Comparison of ENCODE assay signal across 11 mouse cellular contexts in the genomic region with DNA sequence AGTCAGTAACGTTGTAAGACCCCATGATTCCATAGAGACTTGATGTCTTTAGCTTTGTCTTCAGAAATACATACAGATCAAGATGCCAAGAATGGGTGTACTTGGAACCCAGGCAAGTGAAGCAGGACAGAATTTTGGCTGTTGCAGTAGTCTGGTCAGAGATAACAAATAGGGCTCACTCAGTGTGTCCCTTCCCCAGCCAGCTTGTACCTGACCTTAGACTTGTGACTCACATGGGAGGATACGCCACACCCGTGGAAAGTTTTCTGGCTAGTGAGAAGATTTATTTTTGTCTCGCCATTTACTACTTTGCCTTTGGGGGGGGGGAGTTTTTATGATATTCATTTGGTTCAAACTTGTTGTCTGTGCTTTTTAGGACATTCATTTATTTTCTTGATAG.
DNase-seq lines count a peak whose midpoint lies in the region; ATAC-seq and TF ChIP-seq lines count a peak whose summit lies in the region.
"Had no signal": no experiment of that assay in that cellular context is flagged by ENCODE, and none has a peak within 500 bp of the region (broad histone marks: within the 10 kb centered on the region; RNA-seq: fewer than 3 reads in every experiment).

No protein-coding gene starts in this region.

- no peak overlapping the region for H3K4me3 ChIP-seq in heart, adult 2 months
- no peak overlapping the region for H3K4me3 ChIP-seq in heart, embryonic 11.5 days (ENCODE audit: low read depth, low read length)
- H3K4me3 ChIP-seq in kidney, postnatal 0 days (replicated peaks; ENCODE audit: low read depth, low read length) = no peak overlapping the region
- H3K4me3 ChIP-seq: hindbrain, embryonic 15.5 days; liver, embryonic 15.5 days had no signal

- peak; percentile 81; the same call in 1 of the 2 replicates for TF ChIP-seq EP300 in heart, adult 2 months (IDR thresholded peaks at IDR 0.05; ENCODE audit: insufficient read depth, low read depth, low read length)

- no peak for TF ChIP-seq CTCF in heart, adult 2 months (IDR thresholded peaks at IDR 0.05)
- no peak for TF ChIP-seq CTCF in kidney, postnatal 0 days (IDR thresholded peaks at IDR 0.05; ENCODE audit: low read depth)

- intact Hi-C loops in heart, adult 2 months (cut with DNase I) = no loop called here

- peaks cover 10% of the 10 kb centered on the region for H3K36me3 ChIP-seq in heart, adult 2 months (ENCODE audit: control insufficient read depth, insufficient read depth, low read length)
- no peaks in the 10 kb centered on the region for H3K36me3 ChIP-seq in heart, embryonic 11.5 days (ENCODE audit: control insufficient read depth, insufficient read depth, low read length)
- H3K36me3 ChIP-seq in kidney, postnatal 0 days (ENCODE audit: insufficient read depth, low read length) = no peaks in the 10 kb centered on the region
- H3K36me3 ChIP-seq: hindbrain, embryonic 15.5 days; liver, embryonic 15.5 days had no signal

- 9% methylated on average over 4 of the region's 4 CpGs for WGBS in heart, adult 2 months
- WGBS in heart, embryonic 11.5 days (ENCODE audit: insufficient replicate concordance) = 71% methylated on average over 4 of the region's 4 CpGs
- WGBS in kidney, postnatal 0 days = 47% methylated on average over 4 of the region's 4 CpGs

- H3K79me2 ChIP-seq in heart, adult 2 months (replicated peaks; ENCODE audit: control insufficient read depth, insufficient read depth, low read length) = no peaks in the 10 kb centered on the region

- H3K9ac ChIP-seq in heart, adult 2 months (ENCODE audit: low read depth, low read length) = no peak overlapping the region
- no peak overlapping the region for H3K9ac ChIP-seq in heart, embryonic 11.5 days (ENCODE audit: low read depth, low read length)
- no peak overlapping the region for H3K9ac ChIP-seq in kidney, postnatal 0 days (ENCODE audit: low read depth, low read length)
- H3K9ac ChIP-seq: hindbrain, embryonic 15.5 days; liver, embryonic 15.5 days had no signal

- H3K27ac ChIP-seq in heart, adult 2 months = peak overlapping the region; percentile 78
- no peak overlapping the region for H3K27ac ChIP-seq in heart, embryonic 11.5 days (ENCODE audit: low read depth, low read length)
- no peak overlapping the region for H3K27ac ChIP-seq in kidney, postnatal 0 days
- H3K27ac ChIP-seq: hindbrain, embryonic 15.5 days; liver, embryonic 15.5 days had no signal

- H3K27me3 ChIP-seq in heart, adult 2 months (ENCODE audit: control insufficient read depth, insufficient read depth, low read length) = no peaks in the 10 kb centered on the region
- no peaks in the 10 kb centered on the region for H3K27me3 ChIP-seq in heart, embryonic 11.5 days (ENCODE audit: control insufficient read depth, insufficient read depth, low read length)
- no peaks in the 10 kb centered on the region for H3K27me3 ChIP-seq in kidney, postnatal 0 days (ENCODE audit: insufficient read depth, low read length)
- H3K27me3 ChIP-seq: hindbrain, embryonic 15.5 days; liver, embryonic 15.5 days had no signal

- peaks cover 5% of the 10 kb centered on the region for H3K4me1 ChIP-seq in heart, adult 2 months (ENCODE audit: control insufficient read depth, insufficient read depth, low read length)
- no peaks in the 10 kb centered on the region for H3K4me1 ChIP-seq in heart, embryonic 11.5 days (ENCODE audit: control insufficient read depth, insufficient read depth, low read length)
- H3K4me1 ChIP-seq in kidney, postnatal 0 days (replicated peaks; ENCODE audit: insufficient read depth, low read length) = no peaks in the 10 kb centered on the region
- H3K4me1 ChIP-seq: hindbrain, embryonic 15.5 days; liver, embryonic 15.5 days had no signal

- peak; percentile 52 to 77 for DNase-seq in heart, adult 2 months
- peak; percentile 66 for DNase-seq in NIH3T3 (ENCODE audit: low read depth)
- peak; percentile 82 for DNase-seq in heart, adult 8-10 months (ENCODE audit: low spot score)
- peak; percentile 46 for DNase-seq in kidney, postnatal 0 days (ENCODE audit: low spot score)
- DNase-seq in spleen, adult 12 weeks (ENCODE audit: low spot score) = no peak
- DNase-seq in embryo, embryonic 10 days (ENCODE audit: low spot score) = no peak
- no peak for DNase-seq in spleen, adult 18-20 months

- no peak for ATAC-seq in heart, embryonic 11.5 days (replicated peaks; ENCODE audit: insufficient number of reproducible peaks, low FRiP score, low TSS enrichment)
- ATAC-seq in kidney, postnatal 0 days (replicated peaks; ENCODE audit: low FRiP score, low read depth) = no peak
- ATAC-seq: CD4-positive, CD25-positive, alpha-beta regulatory T cell, adult 4 months had no signal

- H3K9me3 ChIP-seq in heart, embryonic 11.5 days (replicated peaks; ENCODE audit: control insufficient read depth, low read length) = no peaks in the 10 kb centered on the region
- H3K9me3 ChIP-seq in kidney, postnatal 0 days (replicated peaks; ENCODE audit: low read length) = no peaks in the 10 kb centered on the region
- H3K9me3 ChIP-seq: hindbrain, embryonic 15.5 days; liver, embryonic 15.5 days had no signal

- TF ChIP-seq POLR2A in heart, adult 2 months (IDR thresholded peaks at IDR 0.05; ENCODE audit: insufficient read depth, low read depth, low read length) = 0 out of 2 replicates have a peak, but pooled peaks have one; percentile 19

- H3K4me2 ChIP-seq in heart, embryonic 11.5 days = no peak overlapping the region
- H3K4me2 ChIP-seq in kidney, postnatal 0 days (ENCODE audit: low read length) = no peak overlapping the region
- H3K4me2 ChIP-seq: hindbrain, embryonic 15.5 days; liver, embryonic 15.5 days had no signal

Comparison
In these comparisons a context has a peak if more than half of its experiments do, and no peak if none do; other contexts are left out.
1. DNase-seq: peak in heart, adult 2 months (2 of 2), NIH3T3 (single experiment), heart, adult 8-10 months (single experiment) and kidney, postnatal 0 days (single experiment); none in spleen, adult 12 weeks (single experiment), embryo, embryonic 10 days (single experiment) and spleen, adult 18-20 months (0 of 2).